Mouse (Mus musculus): Measurements from ENCODE around the gene Defb35. TPM values are rescaled to one million over a fixed set of nuclear protein-coding genes. Genes with fewer than 3 reads are reported as not detected.
"Not testable (repeated sequence)": the region's sequence is repeated elsewhere in the genome, so short reads cannot be mapped to it uniquely, and the experiment has no call there.

The Defb35 gene
- polyA plus RNA-seq (2017; shearing (Covaris generic)), result not detected

DNA sequence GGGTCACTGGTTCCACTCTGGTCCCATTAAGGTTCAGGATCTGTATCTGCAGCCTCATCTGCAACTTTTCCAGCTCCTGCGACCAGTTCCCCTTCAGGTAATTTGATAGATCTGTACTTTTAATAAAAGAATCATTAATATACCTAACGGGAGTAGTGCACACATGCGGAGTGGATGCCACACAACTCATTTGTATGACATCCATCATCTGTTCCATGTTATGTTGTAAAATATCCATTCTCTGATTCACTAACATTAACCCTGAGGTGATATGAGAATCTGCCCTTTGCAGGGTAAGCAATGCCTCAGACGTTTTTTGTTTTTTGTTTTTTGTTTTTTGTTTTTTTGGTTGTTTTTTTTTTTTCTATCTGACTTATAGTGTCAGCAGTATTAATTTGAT lies at the start of gene Defb35:
Gene Defb35 (plus strand): TSS at position 301 of the 400 bp plus-strand sequence.
- ATAC-seq, result not testable (repeated sequence)

DNA sequence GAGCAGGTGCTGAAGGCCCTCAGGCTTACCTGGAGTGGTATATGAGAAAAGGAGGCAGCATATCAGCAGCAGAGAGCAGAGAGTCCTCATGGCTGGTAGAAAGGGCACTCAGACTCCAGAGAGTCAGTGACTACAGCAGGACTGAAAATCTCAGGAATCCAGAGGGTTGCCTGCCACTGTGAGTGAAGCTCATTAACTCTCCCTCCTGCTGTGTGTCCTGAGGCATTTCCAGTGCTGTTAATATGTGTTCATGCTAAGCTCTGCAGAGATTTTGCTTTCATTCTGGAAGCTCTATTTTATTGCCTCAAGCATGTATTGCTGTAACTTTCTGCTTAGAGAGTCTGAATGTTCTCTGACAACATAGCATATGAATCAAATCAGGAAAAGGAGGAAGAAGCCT lies 31.9 kb upstream of the Defb35 start, which contains the start of gene Defb11:
Gene Defb11 (minus strand): TSS at position 123 of the 400 bp plus-strand sequence.
- ATAC-seq, result not testable (repeated sequence)

DNA sequence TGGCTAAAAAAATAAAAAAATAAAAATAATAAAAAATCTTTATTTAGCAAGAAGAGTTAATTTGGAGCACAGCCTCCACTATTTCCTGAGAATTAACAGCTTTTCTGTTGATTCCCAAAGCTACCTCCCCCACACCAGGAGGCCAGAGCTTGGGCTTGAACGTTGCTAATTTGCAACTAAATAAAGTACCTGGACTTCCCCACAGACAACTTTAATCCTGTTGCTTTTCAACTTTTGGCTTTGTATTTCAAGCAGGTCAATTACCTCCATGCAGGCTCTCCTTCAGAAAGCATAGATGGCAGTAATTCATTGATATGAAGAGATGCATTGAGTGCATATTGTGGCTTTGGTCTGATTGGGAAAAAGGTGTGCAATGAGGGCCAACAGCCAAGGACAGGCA lies 26.2 kb upstream of the Defb35 start:
- no peak for ATAC-seq

DNA sequence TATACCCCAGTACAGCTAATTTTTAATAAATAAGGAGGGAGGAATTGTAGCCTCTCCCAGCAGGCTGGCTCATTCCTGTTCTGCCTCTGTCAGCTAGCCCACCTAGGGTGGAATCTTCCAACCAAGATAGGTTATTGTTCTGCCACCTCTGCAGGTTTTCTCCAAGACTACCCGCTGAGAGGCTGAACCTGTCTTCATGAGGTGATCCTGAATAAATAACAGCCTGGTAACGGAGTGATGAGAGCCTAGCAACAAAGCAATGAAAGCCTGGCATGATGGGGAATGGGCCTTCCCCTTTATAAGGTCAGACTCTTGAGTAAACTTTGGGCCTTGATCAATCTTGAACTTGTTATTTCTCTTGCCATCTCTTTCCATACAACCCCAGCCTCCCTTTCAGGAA lies 25.6 kb upstream of the Defb35 start:
- ATAC-seq, result no peak

GRCm38 (mm10) chr8:21915625-21916024 lies 22.5 kb upstream of the Defb35 start:
- ATAC-seq, result no peak

DNA sequence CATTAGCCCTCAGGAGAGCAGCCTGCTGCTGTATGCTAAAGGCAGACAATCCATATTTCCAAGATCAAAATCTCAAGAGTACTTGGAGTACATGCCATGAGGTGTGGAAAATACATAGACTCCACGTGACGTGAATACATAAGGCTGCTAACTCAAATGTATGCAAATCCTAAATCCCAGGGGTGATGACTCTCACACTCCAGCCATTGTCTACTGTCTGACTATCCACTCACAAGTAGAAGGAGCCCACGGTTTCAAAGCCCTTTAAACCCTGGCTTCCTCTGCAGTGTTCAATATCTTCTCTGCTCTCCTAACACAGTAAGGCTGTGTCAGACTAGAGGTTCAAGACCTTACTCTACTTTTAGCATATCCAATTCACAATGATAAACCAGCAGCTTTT lies 7.4 kb upstream of the Defb35 start:
- not testable (repeated sequence) for ATAC-seq

DNA sequence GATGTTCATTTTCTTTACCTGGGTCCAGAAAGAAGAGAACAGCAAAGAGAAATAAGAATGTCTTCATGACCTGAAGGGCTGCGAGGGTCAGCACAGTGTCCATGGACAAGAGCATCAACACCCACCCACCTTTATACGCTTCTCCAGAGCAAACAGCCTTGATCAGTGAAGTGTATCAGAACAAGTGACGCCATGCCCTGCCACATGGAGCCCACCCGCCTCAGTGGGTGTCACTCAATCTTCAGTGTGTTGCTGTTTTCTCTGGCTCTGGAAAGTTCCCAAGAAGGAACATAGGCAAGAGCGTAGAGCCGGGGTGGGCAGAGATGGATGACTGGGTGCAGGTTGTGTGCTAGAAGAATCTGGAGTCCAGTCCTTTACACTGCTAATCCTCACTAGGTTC lies 5.5 kb upstream of the Defb35 start, which contains the start of gene Defb15:
Gene Defb15 (minus strand): TSS at position 101 of the 400 bp plus-strand sequence.
- no peak for ATAC-seq

- no peak for ATAC-seq
Measured at GRCm38 (mm10) chr8:21946462-21946861, 8.3 kb downstream of the Defb35 start, which contains the start of gene Defb13. Defb13 (plus strand) TSS chr8:21946762.

DNA sequence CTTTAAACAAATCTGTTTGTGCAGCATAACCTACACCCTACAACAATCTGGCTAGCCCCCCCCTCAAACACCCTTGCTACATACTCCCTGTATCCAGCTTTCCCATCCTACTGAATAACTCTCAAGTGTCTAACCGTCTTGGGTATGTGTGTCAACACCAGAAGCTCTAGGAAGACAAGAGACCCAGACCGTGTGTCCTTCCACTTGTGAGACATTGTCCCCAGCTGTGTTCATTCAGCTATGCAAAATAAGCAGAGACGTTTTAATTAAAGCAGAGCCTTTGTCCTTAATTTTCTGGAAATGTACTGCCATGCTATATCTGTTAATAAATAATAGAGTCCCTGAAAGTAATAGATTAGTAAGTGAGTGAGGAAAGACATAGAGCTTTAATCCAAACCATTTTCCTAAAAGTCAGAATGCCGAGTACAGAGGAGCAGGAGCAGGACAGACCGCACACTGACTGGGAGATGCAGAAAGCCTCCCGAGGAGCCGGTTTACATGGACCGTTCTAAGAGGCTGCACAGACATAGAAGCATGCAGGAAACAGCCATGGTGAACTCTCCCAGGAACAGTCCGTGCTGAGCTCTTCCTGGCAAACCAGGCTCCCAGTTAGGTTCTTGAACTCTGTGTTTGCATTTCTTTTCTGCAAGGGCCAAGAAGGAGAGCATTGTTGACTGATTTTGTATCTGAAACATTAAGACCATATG lies 9.3 kb downstream of the Defb35 start:
- ATAC-seq, result no peak

DNA sequence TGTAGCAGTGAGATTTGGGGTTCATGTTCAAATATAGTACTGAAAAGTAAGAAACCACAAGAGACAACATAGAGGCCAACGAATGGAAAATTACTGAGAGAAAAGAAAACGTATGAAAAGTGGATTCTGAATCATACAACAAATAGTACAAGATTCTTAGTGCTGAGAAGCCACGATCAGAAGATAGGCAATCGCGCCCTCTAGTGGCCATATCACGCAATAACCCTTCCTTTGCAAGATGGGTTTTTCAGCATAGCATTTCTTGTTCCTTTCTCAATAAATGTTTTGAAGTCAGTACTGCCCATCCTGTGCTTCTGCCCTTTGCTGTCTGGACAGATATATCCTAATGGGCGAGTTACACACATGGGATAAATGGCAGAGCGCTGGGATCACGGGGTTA lies 17.2 kb downstream of the Defb35 start:
- no peak for ATAC-seq

DNA sequence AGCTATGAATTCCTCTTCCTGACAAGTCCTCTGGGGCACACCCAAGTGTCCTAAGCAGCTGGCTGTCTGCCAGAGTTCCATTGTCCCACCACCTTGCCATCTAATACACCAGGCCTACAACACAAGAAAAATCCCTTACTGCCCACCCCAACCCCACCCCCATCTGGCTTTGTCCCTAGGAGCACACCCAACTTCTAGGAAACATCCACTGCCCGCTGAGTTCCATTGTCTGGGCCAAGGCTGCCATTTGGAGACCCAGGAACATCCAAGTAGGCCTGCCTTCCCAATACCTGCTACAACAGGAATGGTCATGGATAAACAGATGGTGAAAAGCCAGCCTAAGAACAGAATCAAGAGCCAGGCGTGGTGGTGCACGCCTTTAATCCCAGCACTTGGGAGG lies 18.2 kb downstream of the Defb35 start:
- no peak for ATAC-seq

DNA sequence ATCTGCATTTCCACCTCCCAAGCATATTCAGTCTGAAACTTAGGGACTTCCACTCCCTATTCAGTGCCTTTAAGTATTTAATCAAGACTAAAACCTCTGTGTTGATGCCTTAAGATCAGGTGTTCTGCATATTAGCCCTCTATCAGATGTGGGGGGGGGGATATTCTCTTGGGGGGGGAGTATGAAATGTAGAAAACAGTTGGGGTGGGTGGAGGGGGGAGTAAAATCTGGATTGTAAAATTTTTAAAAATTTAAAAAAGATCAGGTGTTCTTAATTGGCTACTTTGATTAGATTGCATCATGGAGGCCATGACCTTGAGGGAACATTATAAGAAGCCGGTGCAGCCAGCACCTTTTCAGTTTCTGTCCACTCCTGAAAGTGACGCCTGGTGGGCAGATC lies 20.3 kb downstream of the Defb35 start, which contains the start of gene Fam90a1a:
Gene Fam90a1a (plus strand): TSS at position 301 of the 400 bp plus-strand sequence.
- ATAC-seq, result no peak

GRCm38 (mm10) chr8:21966646-21967045 lies 28.5 kb downstream of the Defb35 start:
- no peak for ATAC-seq

DNA sequence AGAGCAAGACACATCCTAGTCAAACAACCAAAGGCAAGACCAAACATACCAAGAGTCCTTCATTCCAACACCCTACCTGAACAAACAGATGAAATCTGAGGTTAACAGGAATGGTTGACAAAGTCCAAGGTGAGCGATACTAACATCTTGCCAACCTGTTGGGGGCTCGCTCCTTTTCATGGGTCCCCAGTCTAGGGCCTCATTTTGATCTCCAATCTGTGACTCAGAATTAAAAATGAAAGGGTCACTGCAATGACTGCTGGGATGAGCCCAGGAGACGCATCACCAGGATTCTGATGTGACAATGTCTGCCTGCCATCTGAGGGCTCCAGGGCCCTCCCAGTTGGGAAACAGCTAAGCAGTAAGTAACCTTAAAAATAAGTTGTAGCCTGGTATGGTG lies 31.3 kb downstream of the Defb35 start, which contains the start of gene Ccdc70:
Gene Ccdc70 (plus strand): TSS at position 301 of the 400 bp plus-strand sequence.
- ATAC-seq, result no peak

- no peak for ATAC-seq
Measured at GRCm38 (mm10) chr8:21978193-21978592, 40.0 kb downstream of the Defb35 start.

GRCm38 (mm10) chr8:21981664-21982337 lies 43.6 kb downstream of the Defb35 start:
- ATAC-seq, result no peak

Other genes starting within 250 kb of the Defb35 start
- gene AY761184, start 234.7 kb upstream of the Defb35 start, polyA plus RNA-seq (2017; shearing (Covaris generic)), result not detected
- not detected for gene Defa24, start 203.9 kb upstream of the Defb35 start, polyA plus RNA-seq (2017; shearing (Covaris generic))
- not detected for gene Defb50, start 114.8 kb upstream of the Defb35 start, polyA plus RNA-seq (2017; shearing (Covaris generic))
- not detected for gene Defb2, start 98.4 kb upstream of the Defb35 start, polyA plus RNA-seq (2017; shearing (Covaris generic))
- gene Defb10, start 79.5 kb upstream of the Defb35 start, polyA plus RNA-seq (2017; shearing (Covaris generic)), result not detected
- not detected for gene Defb9, start 52.9 kb upstream of the Defb35 start, polyA plus RNA-seq (2017; shearing (Covaris generic))
- not detected for gene Defb11, start 31.9 kb upstream of the Defb35 start, polyA plus RNA-seq (2017; shearing (Covaris generic))
- gene Defb15, start 5.6 kb upstream of the Defb35 start, polyA plus RNA-seq (2017; shearing (Covaris generic)), result not detected
- gene Defb13, start 8.4 kb downstream of the Defb35 start, polyA plus RNA-seq (2017; shearing (Covaris generic)), result not detected
- gene Fam90a1a, start 20.4 kb downstream of the Defb35 start, polyA plus RNA-seq (2017; shearing (Covaris generic)), result not detected
- not detected for gene Ccdc70, start 31.4 kb downstream of the Defb35 start, polyA plus RNA-seq (2017; shearing (Covaris generic))
- gene Atp7b, start 122.0 kb downstream of the Defb35 start, polyA plus RNA-seq (2017; shearing (Covaris generic)), result under 1 TPM; 0.07 to 0.14 (median 0.13) TPM
- gene Alg11, start 122.4 kb downstream of the Defb35 start, polyA plus RNA-seq (2017; shearing (Covaris generic)), result 10 to 100 TPM; 20.0 to 28.1 (median 21.0) TPM
- gene Nek5, start 186.7 kb downstream of the Defb35 start, polyA plus RNA-seq (2017; shearing (Covaris generic)), result under 1 TPM in 1 of 3 experiments, not detected in 2; 0.24 TPM
- 1 to 10 TPM; 4.6 to 7.4 (median 5.6) TPM for gene Nek3, start 228.1 kb downstream of the Defb35 start, polyA plus RNA-seq (2017; shearing (Covaris generic))
- 10 to 100 TPM in 1 of 3 experiments, 1 to 10 TPM in 2; 3.0 to 32.7 (median 3.6) TPM for gene Ckap2, start 247.5 kb downstream of the Defb35 start, polyA plus RNA-seq (2017; shearing (Covaris generic))

All from inflammation-experienced regulatory T-cells, adult 6 months (primary cell).